Mouse (Mus musculus): ENCODE measurements at regions not wholly inside any gene's neighbourhood (a gene's known extent, or its start where the extent isn't known, plus 50 kb on each side); places are given as distances from the start of the nearest gene placed in this dataset.

- no peaks in the 10 kb centered on the region for H3K36me3 ChIP-seq (ENCODE audit: control insufficient read depth)
- H3K4me3 ChIP-seq (replicated peaks) = no peak overlapping the region
- peaks cover 63% of the 10 kb centered on the region for H3K9me3 ChIP-seq (ENCODE audit: control insufficient read depth, low read length)
- no peaks in the 10 kb centered on the region for H3K27me3 ChIP-seq (ENCODE audit: control insufficient read depth)
- TF ChIP-seq GATA1 (IDR thresholded peaks at IDR 0.05; ENCODE audit: low read length) (no peak), TAL1 (IDR thresholded peaks at IDR 0.05; ENCODE audit: low read length) (no peak)
- no peaks in the 10 kb centered on the region for H3K4me1 ChIP-seq (ENCODE audit: control insufficient read depth)
These were observed 213.9 kb downstream of the Dok5 start for GRCm38 (mm10) chr2:170945401-170946105.

GRCm38 (mm10) chr2:170946106-170946657 is 214.6 kb downstream of the Dok5 start:
- Histone ChIP-seq H3K4me3 (replicated peaks) (no peak overlapping the region), H3K27me3 (ENCODE audit: control insufficient read depth) (no peaks in the 10 kb centered on the region), H3K36me3 (ENCODE audit: control insufficient read depth) (no peaks in the 10 kb centered on the region), H3K4me1 (ENCODE audit: control insufficient read depth) (no peaks in the 10 kb centered on the region), H3K9me3 (ENCODE audit: control insufficient read depth, low read length) (peaks cover 65% of the 10 kb centered on the region)
- TF ChIP-seq GATA1 (IDR thresholded peaks at IDR 0.05; ENCODE audit: low read length) = no peak
- TF ChIP-seq TAL1 (IDR thresholded peaks at IDR 0.05; ENCODE audit: low read length) = no peak

- Histone ChIP-seq H3K4me3 (replicated peaks) (no peak overlapping the region), H3K36me3 (ENCODE audit: control insufficient read depth) (no peaks in the 10 kb centered on the region), H3K4me1 (ENCODE audit: control insufficient read depth) (no peaks in the 10 kb centered on the region), H3K27me3 (ENCODE audit: control insufficient read depth) (no peaks in the 10 kb centered on the region), H3K9me3 (ENCODE audit: control insufficient read depth, low read length) (peaks cover 61% of the 10 kb centered on the region)
- TF ChIP-seq GATA1 (IDR thresholded peaks at IDR 0.05; ENCODE audit: low read length) (no peak), TAL1 (IDR thresholded peaks at IDR 0.05; ENCODE audit: low read length) (no peak)
These were observed 215.6 kb downstream of the Dok5 start for GRCm38 (mm10) chr2:170947236-170947635.

DNA sequence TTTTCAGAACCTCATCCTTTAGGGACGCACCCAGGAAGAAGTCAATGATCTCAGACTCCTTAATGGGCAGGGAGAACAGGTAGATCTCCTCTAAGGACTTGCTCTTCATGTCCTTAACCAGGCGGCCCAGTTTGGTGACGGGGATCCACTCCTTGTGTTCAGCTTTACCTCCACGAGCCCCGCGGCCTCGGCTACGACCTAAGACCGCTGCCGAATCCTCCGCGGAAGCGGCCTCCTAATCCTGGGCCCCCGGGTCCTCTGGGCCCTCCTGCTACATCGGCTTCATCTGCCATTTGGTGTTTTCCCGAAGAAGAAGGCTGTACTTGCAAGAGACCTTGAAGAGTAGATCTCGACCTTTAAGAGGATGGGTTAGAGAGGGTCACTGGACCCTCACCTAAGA is 223.0 kb downstream of the Dok5 start:
- Histone ChIP-seq H3K36me3 (ENCODE audit: control insufficient read depth) (no peaks in the 10 kb centered on the region), H3K9me3 (ENCODE audit: control insufficient read depth, low read length) (peaks cover 47% of the 10 kb centered on the region), H3K4me3 (replicated peaks) (no peak overlapping the region), H3K4me1 (ENCODE audit: control insufficient read depth) (no peaks in the 10 kb centered on the region), H3K27me3 (ENCODE audit: control insufficient read depth) (no peaks in the 10 kb centered on the region)
- TF ChIP-seq GATA1 (IDR thresholded peaks at IDR 0.05; ENCODE audit: low read length) = no peak
- TF ChIP-seq TAL1 (IDR thresholded peaks at IDR 0.05; ENCODE audit: low read length) = no peak

DNA sequence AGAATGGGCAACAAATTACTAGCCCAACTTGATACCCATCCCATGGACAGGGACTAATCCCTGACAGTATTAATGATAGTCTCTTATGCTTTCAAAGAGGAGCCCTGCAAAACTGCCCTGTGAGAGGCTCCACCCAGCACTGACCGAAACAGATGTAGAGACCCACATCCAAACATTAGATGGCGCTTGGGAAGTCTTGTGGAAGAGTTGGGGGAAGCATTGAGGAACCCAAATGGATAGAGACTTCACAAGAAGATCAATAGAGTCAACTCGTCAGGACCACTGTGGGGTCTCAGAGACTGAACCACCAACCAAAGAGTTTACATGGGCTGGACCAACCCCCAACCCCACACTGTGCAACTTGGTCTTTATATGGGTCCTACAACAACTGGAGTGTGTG is 225.2 kb downstream of the Dok5 start:
- peaks cover 46% of the 10 kb centered on the region for H3K9me3 ChIP-seq (ENCODE audit: control insufficient read depth, low read length)

DNA sequence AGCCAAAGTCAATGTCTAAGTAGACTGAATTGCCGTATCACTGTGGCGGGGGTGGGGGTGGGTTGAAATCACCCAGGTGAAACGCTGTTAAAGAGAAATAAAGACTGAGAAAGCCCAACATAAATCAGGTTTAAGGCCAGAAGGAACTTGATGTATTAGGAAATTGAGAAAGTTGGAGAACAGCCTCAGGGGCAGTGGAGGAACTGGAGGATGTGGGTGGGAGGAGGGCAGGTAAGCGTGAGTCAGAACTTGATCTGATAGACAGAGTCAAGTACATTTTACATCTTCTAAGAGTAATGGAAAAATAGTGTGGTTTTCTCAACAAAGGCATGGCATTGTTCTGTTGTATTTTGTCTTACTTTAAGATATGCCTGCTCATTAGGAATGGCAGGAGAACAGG is 228.8 kb downstream of the Dok5 start:
- Histone ChIP-seq H3K4me1 (ENCODE audit: control insufficient read depth) (no peaks in the 10 kb centered on the region), H3K4me3 (replicated peaks) (no peak overlapping the region), H3K27me3 (ENCODE audit: control insufficient read depth) (no peaks in the 10 kb centered on the region), H3K9me3 (ENCODE audit: control insufficient read depth, low read length) (peaks cover 36% of the 10 kb centered on the region), H3K36me3 (ENCODE audit: control insufficient read depth) (no peaks in the 10 kb centered on the region)
- TF ChIP-seq GATA1 (IDR thresholded peaks at IDR 0.05; ENCODE audit: low read length) = no peak
- no peak for TF ChIP-seq TAL1 (IDR thresholded peaks at IDR 0.05; ENCODE audit: low read length)

More for the DNA sequence above, 225.2 kb downstream of the Dok5 start:
- Histone ChIP-seq H3K27me3 (ENCODE audit: control insufficient read depth) (no peaks in the 10 kb centered on the region), H3K36me3 (ENCODE audit: control insufficient read depth) (no peaks in the 10 kb centered on the region), H3K4me1 (ENCODE audit: control insufficient read depth) (no peaks in the 10 kb centered on the region), H3K4me3 (replicated peaks) (no peak overlapping the region)
- TF ChIP-seq GATA1 (IDR thresholded peaks at IDR 0.05; ENCODE audit: low read length) (no peak), TAL1 (IDR thresholded peaks at IDR 0.05; ENCODE audit: low read length) (no peak)

DNA sequence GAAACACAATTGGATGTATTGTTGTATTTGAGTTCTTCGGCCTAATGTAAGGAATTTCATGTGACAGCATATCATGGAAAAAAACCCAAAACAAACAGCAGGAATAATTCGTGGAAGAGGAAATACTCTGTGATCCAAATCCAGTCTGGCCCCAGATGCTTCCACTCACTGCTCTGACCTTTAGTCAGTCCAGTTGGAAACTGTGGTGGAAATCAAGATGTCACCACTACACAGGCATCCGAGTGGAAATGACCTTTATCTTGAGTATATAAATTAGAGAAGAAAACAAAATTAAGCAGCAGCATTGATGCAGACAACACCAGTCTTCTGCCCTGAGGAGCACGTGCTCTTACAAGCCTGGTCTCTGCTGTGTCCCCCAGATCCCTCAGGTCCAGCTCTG is 230.9 kb downstream of the Dok5 start:
- no peaks in the 10 kb centered on the region for H3K36me3 ChIP-seq (ENCODE audit: control insufficient read depth)
- peaks cover 52% of the 10 kb centered on the region for H3K9me3 ChIP-seq (ENCODE audit: control insufficient read depth, low read length)
- TF ChIP-seq TAL1 (IDR thresholded peaks at IDR 0.05; ENCODE audit: low read length) (no peak), GATA1 (IDR thresholded peaks at IDR 0.05; ENCODE audit: low read length) (no peak)
- H3K27me3 ChIP-seq (ENCODE audit: control insufficient read depth) = no peaks in the 10 kb centered on the region
- H3K4me1 ChIP-seq (ENCODE audit: control insufficient read depth) = no peaks in the 10 kb centered on the region
- H3K4me3 ChIP-seq (replicated peaks) = no peak overlapping the region

DNA sequence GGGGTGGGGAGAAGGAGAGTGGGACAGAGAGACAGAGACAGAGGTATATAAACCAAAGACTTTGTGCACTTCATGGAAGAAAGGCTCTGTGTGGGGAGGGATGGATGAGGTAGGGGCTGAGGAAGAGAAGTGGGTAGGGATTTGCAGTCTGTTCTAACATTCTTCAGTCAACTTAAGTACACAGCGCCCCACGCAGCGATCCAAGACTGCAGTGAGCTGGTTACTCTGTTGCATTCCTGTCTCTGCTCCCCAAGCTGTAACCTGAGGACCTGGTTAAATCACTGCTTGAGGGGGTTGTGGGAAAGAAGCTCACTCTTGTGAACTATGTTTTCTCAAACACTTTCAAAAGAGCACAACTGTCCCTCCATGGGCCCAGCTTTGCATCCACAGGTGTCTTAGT is 237.8 kb downstream of the Dok5 start:
- no peak for TF ChIP-seq GATA1 (IDR thresholded peaks at IDR 0.05; ENCODE audit: low read length)
- no peak for TF ChIP-seq TAL1 (IDR thresholded peaks at IDR 0.05; ENCODE audit: low read length)
- H3K9me3 ChIP-seq (ENCODE audit: control insufficient read depth, low read length) = peaks cover 66% of the 10 kb centered on the region
- no peaks in the 10 kb centered on the region for H3K36me3 ChIP-seq (ENCODE audit: control insufficient read depth)
- no peaks in the 10 kb centered on the region for H3K4me1 ChIP-seq (ENCODE audit: control insufficient read depth)
- H3K4me3 ChIP-seq (replicated peaks) = no peak overlapping the region
- no peaks in the 10 kb centered on the region for H3K27me3 ChIP-seq (ENCODE audit: control insufficient read depth)

DNA sequence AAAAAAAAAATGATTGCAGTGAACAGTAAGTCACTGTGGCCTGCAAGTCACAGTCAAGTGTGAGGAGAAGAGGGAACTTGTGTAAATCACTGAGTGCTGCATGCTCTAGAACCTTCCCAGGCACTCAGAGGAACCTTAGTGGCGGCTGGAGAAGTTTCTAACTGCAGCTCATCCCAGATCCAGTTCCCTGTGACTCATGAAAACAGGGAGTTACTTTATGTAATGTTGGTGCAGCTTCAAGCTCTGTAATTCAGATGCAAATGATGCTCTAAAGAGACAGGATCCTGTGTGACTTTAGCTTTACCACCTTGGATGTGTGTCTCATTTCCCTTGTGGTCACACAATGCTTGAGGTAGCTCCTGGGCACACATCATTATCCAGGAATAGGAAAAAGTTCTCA is 253.8 kb downstream of the Dok5 start:
- H3K9me3 ChIP-seq (ENCODE audit: control insufficient read depth, low read length) = peaks cover 70% of the 10 kb centered on the region
- no peaks in the 10 kb centered on the region for H3K27me3 ChIP-seq (ENCODE audit: control insufficient read depth)
- no peaks in the 10 kb centered on the region for H3K36me3 ChIP-seq (ENCODE audit: control insufficient read depth)
- H3K4me1 ChIP-seq (ENCODE audit: control insufficient read depth) = no peaks in the 10 kb centered on the region
- H3K4me3 ChIP-seq (replicated peaks) = no peak overlapping the region
- TF ChIP-seq GATA1 (IDR thresholded peaks at IDR 0.05; ENCODE audit: low read length) (no peak), TAL1 (IDR thresholded peaks at IDR 0.05; ENCODE audit: low read length) (no peak)

Measured in erythroblast, embryonic 14.5 days (primary cell).